ENCODE assay signal across 8 mouse cellular contexts in genomic region chr6:100197102-100197501, GRCm38 (mm10).
A peak's percentile ranks its signal among the peaks of the same experiment; 100 is the strongest.
DNase-seq lines count a peak whose midpoint lies in the region; ATAC-seq lines count a peak whose summit lies in the region.

No protein-coding gene starts in this region.

- H3K9ac ChIP-seq in heart, embryonic 16.5 days (ENCODE audit: low read length) = no peak overlapping the region
- H3K9ac ChIP-seq in neural tube, embryonic 13.5 days = 0 out of 2 replicates have a peak overlapping the region, but pooled peaks have one; percentile 9
- H3K9ac ChIP-seq in hindbrain, embryonic 14.5 days = no peak overlapping the region
- H3K9ac ChIP-seq in stomach, embryonic 15.5 days = no peak overlapping the region

- H3K36me3 ChIP-seq in heart, embryonic 16.5 days (ENCODE audit: control insufficient read depth, insufficient read depth) = no peaks in the 10 kb centered on the region
- no peaks in the 10 kb centered on the region for H3K36me3 ChIP-seq in heart, embryonic 10.5 days
- no peaks in the 10 kb centered on the region for H3K36me3 ChIP-seq in neural tube, embryonic 13.5 days
- H3K36me3 ChIP-seq in hindbrain, embryonic 14.5 days (replicated peaks; ENCODE audit: control insufficient read depth, insufficient read depth) = no peaks in the 10 kb centered on the region
- no peaks in the 10 kb centered on the region for H3K36me3 ChIP-seq in stomach, embryonic 15.5 days

- peaks cover 36% of the 10 kb centered on the region for H3K4me1 ChIP-seq in heart, embryonic 16.5 days (ENCODE audit: control insufficient read depth, insufficient read depth, low read length)
- peaks cover 55% of the 10 kb centered on the region for H3K4me1 ChIP-seq in heart, embryonic 10.5 days
- H3K4me1 ChIP-seq in neural tube, embryonic 13.5 days (replicated peaks) = peaks cover 36% of the 10 kb centered on the region
- peaks cover 17% of the 10 kb centered on the region for H3K4me1 ChIP-seq in hindbrain, embryonic 14.5 days (replicated peaks; ENCODE audit: control insufficient read depth, insufficient read depth, low read length)
- H3K4me1 ChIP-seq in stomach, embryonic 15.5 days = peaks cover 37% of the 10 kb centered on the region

- H3K27me3 ChIP-seq in heart, embryonic 16.5 days (ENCODE audit: control insufficient read depth, insufficient read depth, low read length) = no peaks in the 10 kb centered on the region
- H3K27me3 ChIP-seq in heart, embryonic 10.5 days (ENCODE audit: insufficient read depth, poor library complexity, severe bottlenecking) = peaks cover 2% of the 10 kb centered on the region
- H3K27me3 ChIP-seq in neural tube, embryonic 13.5 days = peaks cover 4% of the 10 kb centered on the region; the same call in 1 of the 2 replicates
- no peaks in the 10 kb centered on the region for H3K27me3 ChIP-seq in hindbrain, embryonic 14.5 days (ENCODE audit: control insufficient read depth, insufficient read depth, low read length)
- no peaks in the 10 kb centered on the region for H3K27me3 ChIP-seq in stomach, embryonic 15.5 days (replicated peaks)

- WGBS in heart, embryonic 16.5 days = 52% methylated on average over 5 of the region's 5 CpGs
- WGBS in heart, embryonic 10.5 days = 69% methylated on average over 5 of the region's 5 CpGs
- 45% methylated on average over 5 of the region's 5 CpGs for WGBS in neural tube, embryonic 13.5 days
- WGBS in hindbrain, embryonic 14.5 days = 36% methylated on average over 5 of the region's 5 CpGs
- WGBS in stomach, embryonic 15.5 days = 47% methylated on average over 5 of the region's 5 CpGs

- ATAC-seq in heart, embryonic 16.5 days (replicated peaks; ENCODE audit: extremely low read depth, insufficient read depth, low FRiP score) = 0 out of 2 replicates have a peak, but pooled peaks have one; percentile 18
- ATAC-seq in neural tube, embryonic 13.5 days (ENCODE audit: low read depth) = peak; percentile 54
- peak; percentile 73 for ATAC-seq in hindbrain, embryonic 14.5 days (ENCODE audit: low FRiP score)
- ATAC-seq in stomach, embryonic 15.5 days (ENCODE audit: insufficient read depth, low FRiP score, low read depth) = peak; percentile 68
- ATAC-seq in erythroblast, adult 5-6 weeks (replicated peaks; ENCODE audit: low FRiP score, poor library complexity, severe bottlenecking) = no peak

- H3K4me2 ChIP-seq in heart, embryonic 16.5 days (ENCODE audit: low read depth, low read length) = no peak overlapping the region
- H3K4me2 ChIP-seq in neural tube, embryonic 13.5 days = no peak overlapping the region
- H3K4me2 ChIP-seq in hindbrain, embryonic 14.5 days (replicated peaks) = no peak overlapping the region
- no peak overlapping the region for H3K4me2 ChIP-seq in stomach, embryonic 15.5 days

- no peak overlapping the region for H3K4me3 ChIP-seq in heart, embryonic 16.5 days (ENCODE audit: low read length)
- no peak overlapping the region for H3K4me3 ChIP-seq in heart, embryonic 10.5 days
- no peak overlapping the region for H3K4me3 ChIP-seq in neural tube, embryonic 13.5 days
- H3K4me3 ChIP-seq in hindbrain, embryonic 14.5 days (replicated peaks; ENCODE audit: low read length) = no peak overlapping the region
- H3K4me3 ChIP-seq in stomach, embryonic 15.5 days (replicated peaks) = no peak overlapping the region

- H3K27ac ChIP-seq in heart, embryonic 16.5 days (ENCODE audit: low read length) = peak overlapping the region; percentile 23; the same call in 1 of the 2 replicates
- no peak overlapping the region for H3K27ac ChIP-seq in heart, embryonic 10.5 days
- H3K27ac ChIP-seq in neural tube, embryonic 13.5 days (replicated peaks) = 0 out of 2 replicates have a peak overlapping the region, but pooled peaks have one; percentile 9
- no peak overlapping the region for H3K27ac ChIP-seq in hindbrain, embryonic 14.5 days
- peak overlapping the region; percentile 83 for H3K27ac ChIP-seq in stomach, embryonic 15.5 days

- DNase-seq in heart, embryonic 10.5 days (ENCODE audit: low spot score) = no peak
- DNase-seq in neural tube, embryonic 10.5 days (ENCODE audit: extremely low spot score, low spot score) = no peak
- DNase-seq in hindbrain, embryonic 14.5 days (ENCODE audit: low spot score) = peak; percentile 65
- DNase-seq in frontal cortex, postnatal 14 days (ENCODE audit: low spot score in 2 of 2) = no peak

- no peaks in the 10 kb centered on the region for H3K9me3 ChIP-seq in heart, embryonic 16.5 days (replicated peaks; ENCODE audit: control insufficient read depth, low read length)
- no peaks in the 10 kb centered on the region for H3K9me3 ChIP-seq in heart, embryonic 10.5 days
- no peaks in the 10 kb centered on the region for H3K9me3 ChIP-seq in neural tube, embryonic 13.5 days
- no peaks in the 10 kb centered on the region for H3K9me3 ChIP-seq in hindbrain, embryonic 14.5 days (ENCODE audit: control insufficient read depth, low read length)
- H3K9me3 ChIP-seq in stomach, embryonic 15.5 days = no peaks in the 10 kb centered on the region

Comparison
In these comparisons a context has a peak if more than half of its experiments do, and no peak if none do; other contexts are left out.
1. H3K27ac ChIP-seq: peak in heart, embryonic 16.5 days (single experiment), neural tube, embryonic 13.5 days (single experiment) and stomach, embryonic 15.5 days (single experiment); none in heart, embryonic 10.5 days (single experiment) and hindbrain, embryonic 14.5 days (single experiment).